Mouse (Mus musculus) limb, embryonic 14.5 days (tissue): ENCODE data around the gene Vwce. TPM values are rescaled to one million over a fixed set of nuclear protein-coding genes. Genes with fewer than 3 reads are reported as not detected.

Experiments used
- ATAC-seq: fragments of 200-750 bp; cut with Nextera tagmentation; 2 replicates; pipeline ENCODE4 v1.8.0; 2017; ENCODE audit warnings: low read depth, moderate number of reproducible peaks, moderate TSS enrichment; ENCODE audit not compliant: low FRiP score
- DNase-seq: peaks from one replicate; pipeline ENCODE4 v3.0.0-alpha.2; 2015; ENCODE audit warnings: low spot score
- H3K27ac ChIP-seq: fragments of 300-500 bp; sonication (generic); replicated peaks from 2 replicates; pipeline ENCODE4 v1.5.1; 2014; ENCODE audit warnings: low read depth, mild to moderate bottlenecking, low read length, moderate library complexity, mixed read lengths
- H3K27me3 ChIP-seq: fragments of 300-500 bp; sonication (generic); 2 replicates; pipeline ENCODE4 v1.6.1; 2014; ENCODE audit warnings: low read length, mixed read lengths; ENCODE audit not compliant: control insufficient read depth, insufficient read depth
- H3K36me3 ChIP-seq: fragments of 300-500 bp; sonication (generic); 2 replicates; pipeline ENCODE4 v1.6.1; 2014; ENCODE audit warnings: mild to moderate bottlenecking, low read length, moderate library complexity, mixed read lengths; ENCODE audit not compliant: control insufficient read depth, insufficient read depth
- H3K4me1 ChIP-seq: fragments of 300-500 bp; sonication (generic); 2 replicates; pipeline ENCODE4 v1.6.1; 2014; ENCODE audit warnings: antibody characterized with exemption, low read length, mixed read lengths; ENCODE audit not compliant: control insufficient read depth, insufficient read depth
- H3K4me2 ChIP-seq: fragments of 300-500 bp; sonication (generic); replicated peaks from 2 replicates; pipeline ENCODE4 v1.6.1; 2014; ENCODE audit warnings: low read depth, mild to moderate bottlenecking, low read length, moderate library complexity; ENCODE audit not compliant: severe bottlenecking
- H3K4me3 ChIP-seq: fragments of 300-500 bp; sonication (generic); replicated peaks from 2 replicates; pipeline ENCODE4 v1.5.1; 2014; ENCODE audit warnings: low read length
- H3K9ac ChIP-seq: fragments of 300-500 bp; sonication (generic); 2 replicates; pipeline ENCODE4 v1.6.1; 2014; ENCODE audit warnings: mild to moderate bottlenecking, low read depth, low read length, moderate library complexity; ENCODE audit not compliant: severe bottlenecking
- H3K9me3 ChIP-seq: fragments of 300-500 bp; sonication (generic); 2 replicates; pipeline ENCODE4 v1.6.1; 2016; ENCODE audit warnings: low read length; ENCODE audit not compliant: control insufficient read depth
- POLR2A ChIP-seq: fragments of 200-500 bp; IDR thresholded peaks from 2 replicates; pipeline ENCODE4 v1.8.0; 2012; ENCODE audit warnings: inconsistent platforms, mild to moderate bottlenecking, moderate library complexity, borderline replicate concordance; ENCODE audit not compliant: insufficient read depth, insufficient read length; ENCODE audit errors: extremely low read depth
- WGBS: fragments of 180-500 bp; shearing (Covaris S2); extraction: QIAGEN DNeasy Blood & Tissue Kit; methylation state at CpG from one replicate; pipeline ENCODE4 v1.1.7; 2014; 5-methylcytosine and 5-hydroxymethylcytosine counted together
- polyA plus RNA-seq, 2 experiments: library from polyadenylated mRNA; depleted of rRNA in 1 of 2; stranded (reverse) in 1 of 2; unstranded in 1 of 2; fragments of >200 nt; fragmentation: Nextera tagmentation in 1 of 2; extraction: Ambion mirVana in 1 of 2; gene quantifications; 2 replicates each; pipeline versions ENCODE4 v1.2.1 to v1.2.3; 2012 to 2014

Vwce gene
- polyA plus RNA-seq, 2 experiments = 3.2 to 7.0 TPM

DNA sequence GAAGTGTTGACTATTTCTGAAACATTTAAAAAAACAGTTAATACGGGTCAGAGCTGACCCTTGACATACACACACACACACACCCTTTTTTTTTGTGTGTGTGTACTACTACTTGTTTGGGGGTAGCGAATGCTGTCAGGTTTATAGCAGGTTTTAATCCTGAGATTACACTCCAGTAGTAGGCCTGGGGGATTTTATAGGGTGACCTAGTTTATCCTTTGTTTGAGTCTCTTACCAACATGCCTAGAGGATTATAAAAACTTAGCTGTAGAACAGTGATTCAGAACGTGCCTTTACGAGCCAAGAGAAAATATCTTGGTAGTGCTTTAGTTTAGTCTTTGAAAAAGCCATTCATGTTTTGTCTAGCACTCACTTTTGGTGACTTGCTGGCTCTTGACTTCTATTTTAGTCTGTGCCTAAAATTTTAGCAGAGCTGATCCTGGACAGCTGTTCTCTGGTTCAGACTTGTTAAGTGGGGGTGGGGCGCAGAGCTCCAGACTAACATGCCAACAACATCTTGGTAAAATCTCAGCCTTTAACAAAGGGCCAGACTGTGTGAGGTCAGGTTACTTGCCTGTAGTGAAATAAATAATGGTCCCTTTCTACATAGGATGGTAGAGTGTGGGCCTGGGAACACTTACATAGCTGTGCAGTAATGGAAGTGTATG, 25.3 kb upstream of the Vwce start:
- peak; percentile 16 for DNase-seq
- WGBS = 65% methylated on average over 5 of the region's 5 CpGs
- peaks cover 69% of the 10 kb centered on the region for H3K36me3 ChIP-seq

DNA sequence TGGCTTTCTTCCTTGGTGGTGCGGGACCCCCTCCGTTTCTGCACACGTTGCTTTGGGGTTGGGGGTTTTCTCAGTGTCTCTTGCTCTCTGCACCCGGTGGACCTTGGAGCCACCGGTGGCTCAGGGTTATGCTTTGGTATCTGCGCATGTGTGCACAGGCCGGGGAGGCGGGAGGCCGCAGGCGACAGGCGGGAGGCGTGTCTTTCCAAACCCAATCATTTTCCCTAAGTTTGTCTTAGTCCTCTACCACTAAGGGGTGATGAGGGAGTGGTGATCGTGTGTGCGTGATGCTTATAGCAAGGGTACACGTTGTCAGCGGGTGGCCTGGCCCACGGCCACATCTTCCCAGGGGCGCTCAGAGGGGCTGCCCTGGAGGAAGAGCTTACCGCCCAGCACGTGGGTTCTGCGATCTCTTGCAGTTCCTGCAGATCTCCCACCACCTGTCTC, 882 bp downstream of the Vwce start:
- 5% methylated on average over 21 of the region's 21 CpGs for WGBS
- no peak for TF ChIP-seq POLR2A

More for the DNA sequence above, 25.3 kb upstream of the Vwce start:
- Histone ChIP-seq H3K4me2 (no peak overlapping the region), H3K27ac (no peak overlapping the region), H3K9ac (no peak overlapping the region), H3K27me3 (no peaks in the 10 kb centered on the region), H3K4me1 (peaks cover 14% of the 10 kb centered on the region), H3K9me3 (no peaks in the 10 kb centered on the region), H3K4me3 (no peak overlapping the region)
- TF ChIP-seq POLR2A = no peak
- ATAC-seq = no peak

DNA sequence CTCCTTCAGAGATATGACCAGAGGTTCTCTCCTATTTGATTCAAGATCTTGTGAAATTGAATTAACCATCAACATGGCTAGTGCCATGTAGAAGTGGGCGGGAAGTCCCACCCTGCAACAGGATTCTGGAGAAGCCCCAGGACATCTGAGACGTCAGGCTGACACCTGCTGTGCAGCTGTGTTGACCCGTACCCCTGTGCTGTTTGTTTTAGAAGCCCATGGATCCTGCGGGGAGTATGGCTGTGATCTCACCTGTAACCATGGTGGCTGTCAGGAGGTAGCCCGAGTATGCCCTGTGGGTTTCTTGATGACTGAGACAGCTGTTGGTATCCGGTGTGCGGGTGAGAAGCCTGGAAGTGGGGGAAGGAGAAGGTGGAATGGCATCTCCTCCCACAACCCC, 3.8 kb downstream of the Vwce start:
- Histone ChIP-seq H3K4me1 (peaks cover 14% of the 10 kb centered on the region), H3K36me3 (no peaks in the 10 kb centered on the region), H3K9me3 (no peaks in the 10 kb centered on the region), H3K27me3 (no peaks in the 10 kb centered on the region), H3K27ac (no peak overlapping the region), H3K9ac (no peak overlapping the region), H3K4me3 (no peak overlapping the region), H3K4me2 (no peak overlapping the region)
- TF ChIP-seq POLR2A = no peak
- DNase-seq (no peak), ATAC-seq (no peak)
- 51% methylated on average over 7 of the region's 7 CpGs for WGBS

More for the DNA sequence above, 882 bp downstream of the Vwce start:
- H3K9me3 ChIP-seq = no peaks in the 10 kb centered on the region
- H3K27ac ChIP-seq = peak overlapping the region; percentile 15; the same call in 1 of the 2 replicates
- H3K27me3 ChIP-seq = no peaks in the 10 kb centered on the region
- peaks cover 16% of the 10 kb centered on the region for H3K36me3 ChIP-seq
- peak overlapping the region; percentile 85 for H3K4me2 ChIP-seq
- peaks cover 11% of the 10 kb centered on the region for H3K4me1 ChIP-seq
- DNase-seq (peak; percentile 55), ATAC-seq (peak; percentile 81)
- H3K4me3 ChIP-seq = peak overlapping the region; percentile 44
- peak overlapping the region; percentile 66 for H3K9ac ChIP-seq

GRCm38 (mm10) chr19:10640080-10640479, 6.1 kb downstream of the Vwce start:
- H3K4me2 ChIP-seq = peak overlapping the region; percentile 28; the same call in 1 of the 2 replicates
- 0 out of 2 replicates have a peak overlapping the region, but pooled peaks have one; percentile 50 for H3K27ac ChIP-seq

DNA sequence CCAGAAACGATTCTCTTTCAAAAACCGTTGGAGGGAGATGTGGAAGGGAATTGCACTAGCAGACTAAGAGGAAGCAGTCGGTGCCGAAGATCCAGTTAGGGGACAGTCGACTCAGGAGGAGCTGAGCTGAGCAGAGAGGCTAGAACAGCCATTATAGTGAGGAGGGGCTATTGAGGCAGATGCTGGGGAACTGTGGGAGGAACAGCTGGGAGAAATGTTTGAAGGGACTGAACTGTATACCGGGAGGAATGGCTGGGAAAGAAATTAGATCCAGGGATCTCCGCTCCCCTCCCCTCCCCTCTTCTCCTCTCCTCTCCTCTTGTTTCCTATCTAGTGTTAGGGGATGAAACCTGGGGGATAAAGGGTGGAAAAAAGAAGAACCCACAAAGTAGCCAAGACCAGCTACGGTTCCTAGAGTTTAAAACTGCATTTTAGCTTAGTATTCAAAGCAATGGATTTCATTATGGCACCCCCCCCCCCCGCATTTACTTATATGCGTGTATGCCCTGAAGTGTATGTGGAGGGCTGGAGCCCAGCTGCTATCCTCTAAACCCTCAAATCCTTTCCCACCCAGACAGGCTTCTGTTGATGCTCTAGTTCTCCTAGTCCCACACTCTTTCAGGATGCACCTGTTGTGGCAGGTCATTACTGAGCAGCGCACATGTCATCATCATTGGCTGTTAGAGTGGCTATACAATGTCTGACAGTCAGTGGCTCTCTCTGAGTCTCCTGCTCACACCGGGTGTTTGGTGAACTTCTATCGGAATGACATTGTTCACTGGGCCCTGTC, 6.8 kb downstream of the Vwce start:
- Histone ChIP-seq H3K27ac (peak overlapping the region; percentile 50; the same call in 1 of the 2 replicates), H3K4me3 (0 out of 2 replicates have a peak overlapping the region, but pooled peaks have one; percentile 4), H3K4me1 (0 out of 2 replicates have a peak, but pooled peaks cover 2% of the 10 kb centered on the region), H3K9me3 (no peaks in the 10 kb centered on the region), H3K27me3 (no peaks in the 10 kb centered on the region), H3K36me3 (no peaks in the 10 kb centered on the region), H3K4me2 (peak overlapping the region; percentile 28; the same call in 1 of the 2 replicates), H3K9ac (peak overlapping the region; percentile 41)
- TF ChIP-seq POLR2A = no peak
- 37% methylated on average over 13 of the region's 13 CpGs for WGBS
- ATAC-seq (peak; percentile 85), DNase-seq (peak; percentile 64)

More at GRCm38 (mm10) chr19:10640080-10640479, 6.1 kb downstream of the Vwce start:
- Histone ChIP-seq H3K9ac (peak overlapping the region; percentile 41), H3K4me3 (0 out of 2 replicates have a peak overlapping the region, but pooled peaks have one; percentile 4), H3K27me3 (no peaks in the 10 kb centered on the region), H3K9me3 (no peaks in the 10 kb centered on the region), H3K4me1 (peaks cover 7% of the 10 kb centered on the region), H3K36me3 (no peaks in the 10 kb centered on the region)
- ATAC-seq (peak; percentile 57; the same call in 1 of the 2 replicates), DNase-seq (peak; percentile 36)
- TF ChIP-seq POLR2A = no peak
- WGBS = 4% methylated on average over 5 of the region's 5 CpGs
